Mouse (Mus musculus) megakaryocyte progenitor cell, adult 5-6 weeks (primary cell): ENCODE measurements around the gene Plg. TPM values are rescaled to one million over a fixed set of nuclear protein-coding genes. Genes with fewer than 3 reads are reported as not detected.

ENCODE experiments used
- ATAC-seq: replicated peaks from 2 replicates; pipeline ENCODE4 v1.8.0; 2016; ENCODE audit warnings: mild to moderate bottlenecking, moderate TSS enrichment, inconsistent platforms; ENCODE audit not compliant: poor library complexity
- total RNA-seq, 2 experiments: library from RNA; stranded (forward) in 1 of 2; stranded (reverse) in 1 of 2; fragments of 157-497, 149-512 nt in 1 of 2; fragments of 200-1000 nt in 1 of 2; gene quantifications; 2 replicates each; pipeline versions ENCODE4 v1.2.3 to v1.2.4; 2015 to 2017

Gene Plg
- 0.27 TPM in 1 of 2 replicates, not detected in the other for total RNA-seq (2015)
- not detected in 2 replicates for total RNA-seq (2017)

DNA sequence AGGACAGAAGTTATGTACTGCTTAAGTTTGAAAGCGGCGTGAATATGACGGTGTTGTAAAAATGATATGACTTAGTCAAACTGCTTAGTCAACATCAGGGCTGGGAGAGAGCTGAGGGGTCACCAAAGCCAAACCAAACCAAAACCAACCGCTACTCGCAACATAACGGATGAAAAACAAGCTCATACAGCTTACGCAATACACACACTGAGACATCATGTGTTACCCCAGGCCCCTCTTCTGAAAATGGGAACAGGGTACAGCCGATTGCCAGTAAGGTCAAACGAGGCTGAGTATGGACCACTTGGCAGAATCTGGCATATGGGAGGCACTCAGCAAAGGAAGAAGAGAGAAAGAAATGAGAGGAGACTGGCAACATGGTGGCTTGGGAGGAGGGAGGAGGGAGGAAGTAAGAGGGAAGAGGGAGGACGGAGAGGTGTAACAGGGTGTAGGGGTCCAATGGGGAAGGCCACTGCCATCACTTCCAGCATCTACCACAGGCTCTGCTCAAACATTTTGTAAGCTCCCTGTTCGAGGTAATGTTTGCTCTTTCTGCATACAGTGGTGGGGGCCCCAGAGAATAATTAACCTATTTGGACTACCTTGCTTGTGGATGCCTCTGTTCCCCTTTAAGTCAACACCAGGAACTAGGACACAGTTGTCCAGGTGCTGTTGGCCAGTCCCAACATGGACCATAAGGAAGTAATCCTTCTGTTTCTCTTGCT is at the start of gene Plg:
Gene Plg (plus strand): TSS at position 628 of the 725 bp plus-strand sequence.
- ATAC-seq = peak; percentile 83

- no peak for ATAC-seq
Measured at GRCm38 (mm10) chr17:12335115-12335514, 43.3 kb upstream of the Plg start.

- ATAC-seq = no peak
Measured at GRCm38 (mm10) chr17:12336073-12336868, 42.1 kb upstream of the Plg start.

DNA sequence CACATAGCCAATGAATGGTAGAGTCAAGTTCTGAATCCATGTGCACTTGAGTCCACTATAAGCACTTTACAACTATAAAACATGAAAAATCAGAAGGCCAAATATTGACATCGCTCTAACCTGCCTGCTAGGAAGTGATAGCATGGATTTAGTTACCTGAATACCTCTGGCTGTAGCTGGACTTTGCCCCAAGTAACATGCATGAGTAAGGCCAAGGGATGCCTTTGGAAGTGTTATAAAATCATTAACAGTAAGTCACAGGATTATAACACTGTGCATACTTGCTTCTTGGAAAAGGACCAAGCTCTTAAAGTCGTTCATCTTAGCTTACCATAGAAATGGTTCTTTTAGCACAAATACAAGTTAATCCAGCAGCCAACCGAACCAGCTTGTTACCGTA is 41.3 kb upstream of the Plg start:
- no peak for ATAC-seq

- ATAC-seq = no peak
Measured at GRCm38 (mm10) chr17:12343702-12344376, 34.6 kb upstream of the Plg start.

DNA sequence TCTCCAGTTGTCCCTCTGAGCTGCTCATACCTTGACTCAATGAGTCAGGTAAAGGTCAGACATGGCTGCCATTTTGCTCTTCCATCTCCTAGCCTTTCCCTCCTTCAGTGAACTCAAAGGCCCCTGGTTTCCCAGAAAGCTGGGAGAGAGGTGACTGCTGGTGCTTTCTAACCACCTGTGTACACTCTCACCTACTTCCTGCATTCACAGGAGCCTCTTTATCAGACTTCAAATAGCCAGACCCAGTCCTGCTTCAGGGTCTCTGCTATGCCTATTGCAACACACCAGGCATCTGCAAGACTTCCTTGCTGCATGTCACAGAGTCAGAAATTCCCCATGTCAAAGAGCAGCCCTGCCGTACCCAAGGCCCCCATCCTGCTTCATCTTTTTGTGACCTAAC is 30.9 kb upstream of the Plg start:
- no peak for ATAC-seq

- ATAC-seq = no peak
Measured at GRCm38 (mm10) chr17:12351564-12351963, 26.8 kb upstream of the Plg start.

DNA sequence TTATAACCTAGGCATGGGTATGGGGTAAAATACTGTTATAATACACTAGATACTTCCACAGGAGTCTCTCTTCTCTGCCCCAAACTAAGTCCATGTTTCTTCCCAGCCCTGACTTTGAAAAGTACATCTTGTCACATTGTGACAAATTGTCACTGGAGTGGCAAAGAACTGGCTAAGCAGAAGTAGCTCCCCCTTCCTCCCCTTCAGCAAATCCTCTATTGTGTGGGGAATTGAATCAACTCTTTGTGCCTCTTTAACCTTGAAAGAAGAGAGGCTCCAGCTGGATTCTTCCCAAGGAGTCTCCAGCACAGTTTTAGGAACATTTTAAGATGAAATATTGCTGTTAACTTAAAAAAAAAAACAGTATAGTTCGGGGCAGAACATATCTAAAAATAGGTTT is 25.6 kb upstream of the Plg start:
- ATAC-seq = no peak

- ATAC-seq = no peak
Measured at GRCm38 (mm10) chr17:12359876-12360275, 18.5 kb upstream of the Plg start.

GRCm38 (mm10) chr17:12363601-12364425 is 14.6 kb upstream of the Plg start:
- ATAC-seq = peak; percentile 87

DNA sequence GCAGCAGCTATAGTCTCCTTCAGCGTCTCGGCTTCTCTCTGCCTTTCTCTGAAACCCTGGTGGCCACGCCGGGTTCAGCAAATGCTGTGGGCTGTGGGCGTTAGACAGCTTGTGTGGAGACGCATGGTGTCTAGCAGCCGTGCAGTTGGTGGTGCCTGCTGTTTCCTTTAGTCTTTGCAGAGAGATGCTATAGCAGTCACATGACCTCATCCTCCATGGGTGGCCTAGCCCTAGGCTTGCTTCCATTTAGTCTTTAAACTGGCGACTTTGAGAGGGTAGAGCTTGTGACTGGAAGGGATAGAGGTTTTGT is 14.0 kb upstream of the Plg start:
- ATAC-seq = peak; percentile 30

DNA sequence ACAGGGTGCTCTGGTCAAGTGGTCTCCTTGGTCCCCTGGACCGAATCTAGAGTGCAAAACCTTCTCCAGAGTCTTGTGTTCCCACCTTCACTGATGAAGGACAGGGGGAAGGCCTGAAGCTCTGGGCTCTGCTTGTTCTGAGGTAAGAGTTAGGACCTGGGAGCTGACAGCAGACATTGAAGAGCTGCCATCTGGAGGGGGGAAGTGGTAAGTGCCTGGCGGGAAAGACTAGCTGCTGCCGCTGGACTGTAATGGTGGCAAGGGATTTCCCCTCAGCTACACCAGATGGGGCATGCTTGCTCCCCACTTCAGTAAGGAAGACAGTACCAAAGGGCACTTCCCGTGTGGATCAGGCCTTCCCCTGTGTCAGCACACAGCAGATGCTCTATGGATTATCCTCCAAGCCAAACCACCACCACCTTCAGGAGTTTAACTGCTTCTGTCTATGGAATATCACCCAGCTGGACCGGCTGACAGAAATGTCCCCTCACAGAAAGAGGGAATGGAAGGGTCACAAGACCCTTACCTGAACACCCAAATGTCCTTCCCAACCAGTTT is 11.0 kb upstream of the Plg start:
- ATAC-seq = peak; percentile 80

DNA sequence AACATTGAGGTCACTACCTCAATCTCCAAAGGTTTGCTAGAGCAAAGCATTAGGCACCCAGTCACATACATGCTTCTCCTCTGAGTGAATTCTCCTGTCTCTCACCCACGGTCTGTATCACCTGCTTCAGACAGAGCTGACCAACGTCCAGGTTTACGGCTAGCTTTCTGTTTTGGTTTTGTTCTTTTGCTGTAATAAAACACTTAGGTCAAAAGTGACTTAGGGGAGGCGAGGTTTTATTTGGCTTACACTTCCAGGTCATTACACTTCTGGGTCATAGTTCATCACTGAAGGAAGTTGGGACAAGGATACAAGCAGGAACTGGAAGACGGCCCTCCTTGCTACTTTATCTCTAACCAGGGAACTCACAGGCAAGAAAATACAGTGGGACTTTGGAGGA is 9.0 kb upstream of the Plg start:
- no peak for ATAC-seq

DNA sequence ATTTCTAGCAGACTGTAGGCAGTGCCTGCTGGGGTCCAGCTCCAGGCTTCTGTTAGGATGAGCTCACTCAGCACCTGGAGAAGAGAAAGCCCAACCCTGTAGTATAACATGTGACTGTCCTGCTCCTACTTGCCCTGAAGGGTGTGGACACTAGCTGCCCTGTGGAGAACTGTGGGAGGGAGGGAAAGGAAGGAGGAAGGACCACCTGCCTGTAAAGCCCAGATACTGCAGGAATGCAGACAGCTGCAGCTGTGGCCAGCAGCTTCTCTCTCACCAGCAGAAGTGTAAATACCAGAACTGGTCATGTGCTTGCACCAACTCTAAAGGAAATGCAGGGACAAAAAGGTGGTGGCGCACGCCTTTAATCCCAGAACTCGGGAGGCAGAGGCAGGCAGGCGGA is 8.1 kb upstream of the Plg start:
- no peak for ATAC-seq

DNA sequence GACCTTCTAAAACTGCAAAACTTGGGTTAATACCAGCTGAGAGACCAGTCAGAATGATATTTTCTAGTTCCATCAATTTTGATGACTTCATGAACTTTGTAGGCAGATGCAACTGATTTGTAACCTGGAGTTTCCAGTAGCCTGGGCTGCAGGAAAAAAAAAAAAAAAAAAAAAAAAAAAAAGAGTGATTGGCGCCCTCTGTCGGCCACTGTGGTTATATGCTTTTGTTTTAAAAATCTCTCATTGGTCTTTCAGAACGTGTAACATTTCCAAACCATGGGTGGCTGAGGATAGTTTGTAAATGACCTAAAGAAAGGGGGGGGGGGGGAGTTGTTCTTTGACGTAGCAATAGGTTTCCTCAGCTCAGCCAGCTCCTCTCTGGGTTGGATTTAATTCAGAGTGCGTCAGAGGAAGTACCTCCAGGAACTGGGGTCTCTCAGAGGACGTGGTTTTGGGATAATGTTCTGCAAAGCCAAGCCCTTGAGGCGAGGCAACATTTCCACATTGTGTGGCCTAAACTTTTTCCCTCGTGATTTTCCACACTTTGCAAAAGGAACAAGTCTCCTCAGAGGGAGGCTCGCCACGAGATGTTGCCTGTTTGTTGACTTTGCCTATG is 7.0 kb upstream of the Plg start:
- peak; percentile 51 for ATAC-seq

DNA sequence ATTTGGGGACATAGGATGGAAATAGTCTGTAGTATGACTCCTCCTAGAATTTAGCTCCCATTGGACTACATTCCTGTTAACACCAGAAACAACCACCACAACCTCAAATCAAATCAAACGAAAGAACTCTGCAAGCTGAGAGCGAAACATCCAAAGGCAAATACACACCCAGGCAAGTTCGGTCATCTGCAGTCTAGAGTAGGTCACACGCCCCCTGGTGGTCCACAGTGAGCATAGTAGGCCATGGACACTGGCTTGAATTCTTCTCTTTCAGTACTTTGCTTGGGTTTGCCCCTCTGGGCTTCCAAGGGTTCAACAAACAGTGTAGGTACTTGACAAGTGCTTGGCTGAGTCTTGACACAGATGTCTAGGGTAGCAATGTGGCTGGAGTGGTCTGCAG is 6.4 kb upstream of the Plg start:
- ATAC-seq = peak; percentile 81

DNA sequence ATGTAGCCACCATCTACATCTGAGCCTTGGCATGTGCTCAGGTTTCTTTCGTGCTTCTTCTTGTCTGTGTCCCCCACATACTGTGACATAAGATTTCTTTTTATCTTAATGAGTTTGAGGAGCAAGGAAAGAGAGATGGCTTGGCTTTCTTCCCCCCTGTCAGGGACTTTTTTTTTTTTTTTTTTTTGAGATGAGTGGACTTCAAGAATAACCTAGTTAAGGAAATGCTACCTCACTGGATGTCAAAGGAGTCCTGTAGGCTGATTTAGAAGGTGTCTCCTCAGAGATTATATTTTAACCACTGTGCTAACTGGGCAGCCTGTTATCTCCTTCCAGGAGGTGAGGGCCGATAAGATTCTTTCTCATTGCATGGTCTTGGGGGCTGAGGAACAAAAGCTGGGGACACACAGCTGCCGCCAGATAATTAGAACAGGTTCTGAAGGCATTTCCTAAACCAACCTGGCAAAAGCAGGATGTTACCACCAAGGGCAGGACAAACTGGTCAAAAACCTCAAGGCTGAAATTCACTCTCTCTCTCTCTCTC is 4.7 kb upstream of the Plg start:
- ATAC-seq = peak; percentile 15

DNA sequence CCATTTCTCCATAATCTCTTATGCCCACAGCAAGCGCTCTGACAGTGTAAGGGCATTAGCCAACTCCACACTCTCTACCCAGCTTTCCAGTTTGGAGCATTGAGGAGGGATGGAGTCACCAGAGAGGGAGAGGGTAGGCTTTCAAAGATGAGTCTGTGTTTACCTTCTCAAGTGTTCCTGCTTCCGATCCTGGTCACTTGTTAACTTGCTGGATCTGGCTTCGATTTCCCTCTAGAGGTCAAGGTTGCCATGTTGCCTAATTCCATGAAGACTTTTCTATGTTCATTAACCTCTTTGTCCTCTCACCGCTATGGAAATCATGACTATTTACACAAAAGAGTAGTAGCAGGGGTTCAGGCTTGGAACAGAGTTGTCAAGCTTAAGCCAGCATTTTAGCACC is 1.9 kb downstream of the Plg start:
- ATAC-seq = no peak

DNA sequence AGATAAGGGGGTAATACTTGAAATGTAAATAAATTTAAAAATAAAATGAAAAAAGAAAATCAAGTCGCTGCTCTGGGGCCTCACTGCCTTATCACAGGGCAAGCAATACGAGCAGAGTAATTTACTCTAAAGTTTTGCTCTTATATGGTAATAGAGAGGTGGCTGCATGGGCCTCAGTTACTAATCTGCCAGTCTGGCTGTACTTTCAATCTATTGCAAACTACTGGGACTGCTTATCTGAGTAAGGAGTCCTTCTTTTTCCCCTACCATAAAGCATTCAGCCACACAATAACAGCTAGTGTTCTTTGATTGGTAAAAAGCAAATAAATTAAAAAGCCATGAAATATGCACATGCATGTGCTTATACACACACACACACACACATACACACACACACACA is 3.2 kb downstream of the Plg start:
- no peak for ATAC-seq

DNA sequence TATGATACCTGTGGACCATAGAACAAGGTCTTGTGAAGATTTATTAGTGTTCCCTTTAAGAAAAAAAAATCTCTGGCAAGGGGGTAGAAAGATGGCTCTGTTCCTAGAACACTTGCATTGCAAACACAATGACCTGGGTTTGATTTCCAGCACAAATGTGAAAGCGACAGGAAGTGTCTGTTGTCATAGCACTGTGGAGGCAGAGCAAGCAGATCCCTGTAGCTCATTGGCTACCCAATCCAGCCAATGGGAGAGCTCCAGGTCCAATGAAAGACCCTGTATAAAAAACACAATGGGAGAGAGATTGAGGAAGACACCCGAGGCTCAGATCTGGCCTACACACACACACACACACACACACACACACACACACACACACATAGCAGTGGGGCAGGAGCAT is 4.1 kb downstream of the Plg start:
- ATAC-seq = no peak
